Mouse (Mus musculus) testis, adult 2 months (tissue): Measurements from ENCODE around the gene Lamb3.

Source experiments
- CTCF ChIP-seq: fragments of 200-500 bp; IDR thresholded peaks from 2 replicates; pipeline ENCODE4 v1.5.1; 2012; ENCODE audit warnings: low read depth, mild to moderate bottlenecking, inconsistent platforms, low read length, moderate library complexity; ENCODE audit not compliant: control insufficient read depth, insufficient read depth, insufficient replicate concordance
- POLR2A ChIP-seq: fragments of 200-500 bp; IDR thresholded peaks from 2 replicates; pipeline ENCODE4 v1.6.1; 2012; ENCODE audit warnings: low read depth, mild to moderate bottlenecking, inconsistent platforms, low read length, moderate library complexity; ENCODE audit not compliant: control insufficient read depth

DNA sequence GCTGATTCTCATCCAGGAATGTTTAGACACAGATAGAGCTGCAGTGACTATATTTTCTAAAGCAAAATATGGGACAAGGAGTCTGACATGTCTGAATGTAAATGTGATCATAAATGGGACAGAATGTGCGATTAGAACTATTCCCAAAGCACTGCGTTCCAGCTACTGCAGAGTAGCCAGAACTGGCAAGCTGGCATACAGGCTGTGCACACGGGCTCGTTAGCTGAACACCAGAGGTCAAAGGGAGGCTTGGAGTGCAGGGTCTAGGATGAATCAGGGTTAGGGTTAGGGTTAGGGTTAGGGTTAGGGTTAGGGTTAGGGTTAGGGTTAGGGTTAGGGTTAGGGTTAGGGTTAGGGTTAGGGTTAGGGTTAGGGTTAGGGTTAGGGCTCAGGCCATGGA lies 20.0 kb downstream of the Lamb3 start:
- TF ChIP-seq POLR2A (no peak), CTCF (no peak)
